Mouse (Mus musculus) olfactory bulb, adult 2 months (tissue): ENCODE measurements around the gene Comt. TPM values are rescaled to one million over a fixed set of nuclear protein-coding genes. Genes with fewer than 3 reads are reported as not detected.
A peak's percentile ranks its signal among the peaks of the same experiment; 100 is the strongest.

ENCODE experiments used
- H3K27ac ChIP-seq: fragments of 200-500 bp; 2 replicates; pipeline ENCODE4 v1.5.1; 2012; ENCODE audit warnings: low read depth, low read length; ENCODE audit not compliant: insufficient read depth
- H3K4me1 ChIP-seq: fragments of 200-500 bp; 2 replicates; pipeline ENCODE4 v1.6.1; 2012; ENCODE audit warnings: low read length; ENCODE audit not compliant: control insufficient read depth, insufficient read depth
- H3K4me3 ChIP-seq: fragments of 200-500 bp; 2 replicates; pipeline ENCODE4 v1.5.1; 2012; ENCODE audit warnings: mild to moderate bottlenecking, low read depth, low read length, moderate library complexity; ENCODE audit not compliant: insufficient read depth
- CTCF ChIP-seq: fragments of 200-500 bp; IDR thresholded peaks from 2 replicates; pipeline ENCODE4 v1.5.1; 2012; ENCODE audit warnings: low read depth, mild to moderate bottlenecking, low read length, moderate library complexity; ENCODE audit not compliant: insufficient read depth
- POLR2A ChIP-seq: fragments of 200-500 bp; IDR thresholded peaks from 2 replicates; pipeline ENCODE4 v1.6.1; 2012; ENCODE audit warnings: mild to moderate bottlenecking, low read depth, low read length, moderate library complexity; ENCODE audit not compliant: insufficient read depth
- WGBS: fragments of 180-500 bp; shearing (Covaris S2); methylation state at CpG from one replicate; pipeline ENCODE4 v1.1.7; 2018; 5-methylcytosine and 5-hydroxymethylcytosine counted together
- polyA plus RNA-seq: library from polyadenylated mRNA; stranded (reverse); fragments of >200 nt; gene quantifications from 2 replicates; pipeline ENCODE4 v1.2.4, GENCODE M21; 2012; ENCODE audit warnings: low replicate concordance; ENCODE audit not compliant: missing spikeins, insufficient read depth, insufficient read length

The Comt gene
- polyA plus RNA-seq, 1 experiment, result not detected

GRCm38 (mm10) chr16:18396201-18396600 lies 30.5 kb downstream of the Comt start:
- Histone ChIP-seq H3K27ac (no peak overlapping the region), H3K4me1 (peaks cover 31% of the 10 kb centered on the region), H3K4me3 (no peak overlapping the region)
- 63% methylated on average over 2 of the region's 2 CpGs for WGBS
- TF ChIP-seq CTCF (no peak), POLR2A (no peak)

DNA sequence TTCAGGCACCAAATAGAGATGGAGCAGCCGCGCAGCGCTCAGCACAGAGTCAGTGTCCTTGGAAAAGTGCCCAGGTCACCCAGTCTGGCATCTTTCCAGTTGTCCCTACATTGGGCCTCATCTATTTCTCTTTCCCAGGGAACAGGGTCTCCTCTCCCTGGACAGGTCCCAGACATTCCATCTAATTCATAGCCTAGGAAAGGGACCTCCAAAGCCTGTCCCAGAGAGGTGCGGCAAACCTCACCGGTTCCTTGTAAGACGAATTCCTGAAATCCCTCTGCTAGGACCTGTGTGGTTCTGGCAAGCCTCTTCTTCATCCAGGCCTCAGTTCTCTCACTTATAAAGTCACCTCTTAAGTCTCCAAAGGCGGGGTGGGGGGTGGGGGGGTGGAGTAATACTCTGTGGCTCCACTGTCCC lies 31.0 kb downstream of the Comt start:
- TF ChIP-seq CTCF, result no peak
- no peak for TF ChIP-seq POLR2A
- WGBS, result 57% methylated on average over 6 of the region's 7 CpGs
- no peak overlapping the region for H3K4me3 ChIP-seq
- H3K4me1 ChIP-seq, result peaks cover 28% of the 10 kb centered on the region
- H3K27ac ChIP-seq, result no peak overlapping the region

DNA sequence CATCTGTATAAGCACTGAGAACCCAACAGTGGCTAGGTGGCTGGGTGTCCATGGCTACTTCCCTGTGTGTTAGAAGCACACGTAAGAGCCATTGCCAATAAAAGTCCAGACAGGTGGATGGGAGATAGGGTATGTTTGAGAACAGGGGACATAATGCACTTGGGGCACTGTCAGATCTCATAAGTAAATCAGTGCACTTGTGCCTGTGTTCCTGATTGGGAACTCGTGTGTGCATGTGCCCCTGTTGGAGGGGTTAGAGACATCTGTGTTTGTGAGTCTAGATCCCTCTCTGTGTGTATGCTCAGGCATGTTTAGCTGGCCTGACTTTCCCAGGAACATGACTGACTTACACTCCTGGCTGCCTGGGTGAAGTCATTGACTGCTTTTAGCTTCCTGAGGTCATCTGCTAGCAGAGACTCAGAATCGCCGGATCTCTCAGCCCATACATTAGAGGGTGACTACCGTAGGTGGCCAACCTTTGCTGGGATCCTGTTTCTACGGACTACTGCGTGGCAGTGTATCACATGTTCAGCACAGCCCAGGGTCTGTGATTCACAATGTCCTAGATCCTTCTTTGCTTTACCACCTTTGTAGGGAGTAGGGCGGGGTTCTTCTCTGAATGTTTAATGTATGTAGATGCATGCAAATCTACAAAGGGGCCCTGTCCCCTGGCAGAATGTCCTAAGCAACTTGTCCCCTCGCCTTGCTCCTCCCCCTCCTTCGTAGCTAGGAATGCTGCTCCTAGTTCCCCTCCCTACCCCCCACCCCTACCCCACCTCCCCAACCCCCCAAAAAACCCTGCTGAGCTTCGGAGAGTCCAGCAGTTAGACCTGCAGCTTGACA lies 31.7 kb downstream of the Comt start:
- Histone ChIP-seq H3K4me1 (peaks cover 25% of the 10 kb centered on the region), H3K27ac (no peak overlapping the region), H3K4me3 (no peak overlapping the region)
- WGBS, result 48% methylated on average over 11 of the region's 11 CpGs
- TF ChIP-seq POLR2A (no peak), CTCF (no peak)

GRCm38 (mm10) chr16:18394056-18394455 lies 32.6 kb downstream of the Comt start:
- Histone ChIP-seq H3K27ac (no peak overlapping the region), H3K4me1 (peaks cover 23% of the 10 kb centered on the region), H3K4me3 (no peak overlapping the region)
- TF ChIP-seq CTCF (no peak), POLR2A (no peak)
- 81% methylated on average over 3 of the region's 3 CpGs for WGBS

- TF ChIP-seq CTCF, result no peak
- TF ChIP-seq POLR2A, result no peak
- peaks cover 28% of the 10 kb centered on the region for H3K4me1 ChIP-seq
- no peak overlapping the region for H3K27ac ChIP-seq
- WGBS, result 82% methylated on average over 5 of the region's 5 CpGs
- no peak overlapping the region for H3K4me3 ChIP-seq
Observed at GRCm38 (mm10) chr16:18393595-18393994, 33.1 kb downstream of the Comt start.

- TF ChIP-seq CTCF (no peak), POLR2A (peak; percentile 35; the same call in 1 of the 2 replicates)
- peaks cover 35% of the 10 kb centered on the region for H3K4me1 ChIP-seq
- H3K27ac ChIP-seq, result no peak overlapping the region
- WGBS, result 4% methylated on average over 63 of the region's 63 CpGs
- H3K4me3 ChIP-seq, result peak overlapping the region; percentile 60
Observed at GRCm38 (mm10) chr16:18392469-18393426, 33.9 kb downstream of the Comt start.

DNA sequence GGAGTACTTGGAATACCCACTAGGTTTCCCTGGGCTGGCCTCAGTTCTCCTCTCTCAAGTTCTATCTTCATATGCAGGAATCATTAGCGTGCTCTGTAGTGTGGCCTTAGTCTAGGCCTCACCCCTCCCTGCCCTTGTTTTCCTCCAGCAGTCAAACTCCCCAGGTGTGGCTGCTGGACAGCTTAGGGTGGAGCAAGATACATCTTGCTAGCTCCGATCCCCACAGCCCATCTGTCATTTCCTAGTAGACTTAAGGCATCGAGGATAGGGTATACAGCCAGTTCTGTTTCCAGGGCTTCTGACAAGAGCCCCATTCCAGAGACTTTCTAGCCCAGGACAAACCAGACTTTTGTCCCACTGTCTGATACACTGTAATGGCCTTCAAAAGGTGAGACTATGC lies 34.9 kb downstream of the Comt start:
- 96% methylated on average over 3 of the region's 3 CpGs for WGBS
- no peak for TF ChIP-seq POLR2A
- no peak for TF ChIP-seq CTCF
- H3K4me3 ChIP-seq, result no peak overlapping the region
- H3K27ac ChIP-seq, result no peak overlapping the region
- H3K4me1 ChIP-seq, result peaks cover 35% of the 10 kb centered on the region

- 98% methylated on average over 3 of the region's 3 CpGs for WGBS
- TF ChIP-seq POLR2A (no peak), CTCF (no peak)
- Histone ChIP-seq H3K4me3 (no peak overlapping the region), H3K27ac (no peak overlapping the region), H3K4me1 (peaks cover 34% of the 10 kb centered on the region)
Observed at GRCm38 (mm10) chr16:18391127-18391526, 35.5 kb downstream of the Comt start.

GRCm38 (mm10) chr16:18390399-18390798 lies 36.3 kb downstream of the Comt start:
- no peak overlapping the region for H3K4me3 ChIP-seq
- no peak overlapping the region; the same call in 1 of the 2 replicates for H3K27ac ChIP-seq
- TF ChIP-seq POLR2A, result no peak
- no peak for TF ChIP-seq CTCF
- WGBS, result 87% methylated on average over 6 of the region's 6 CpGs
- H3K4me1 ChIP-seq, result peaks cover 29% of the 10 kb centered on the region
